Comparison of ENCODE assay signal across 15 mouse cellular contexts in genomic region chr6:103558037-103558893, GRCm38 (mm10). TPM values are rescaled to one million over a fixed set of nuclear protein-coding genes. Genes with fewer than 3 reads are reported as not detected.
DNase-seq lines count a peak whose midpoint lies in the region; ATAC-seq lines count a peak whose summit lies in the region.
"Had no signal": no experiment of that assay in that cellular context is flagged by ENCODE, and none has a peak within 500 bp of the region (broad histone marks: within the 10 kb centered on the region; RNA-seq: fewer than 3 reads in every experiment).

No protein-coding gene starts in this region.

- H3K9me3 ChIP-seq in hindbrain, embryonic 11.5 days (ENCODE audit: control insufficient read depth, low read length), result no peaks in the 10 kb centered on the region
- no peaks in the 10 kb centered on the region for H3K9me3 ChIP-seq in hindbrain, embryonic 10.5 days
- no peaks in the 10 kb centered on the region for H3K9me3 ChIP-seq in forebrain, embryonic 12.5 days
- H3K9me3 ChIP-seq in forebrain, embryonic 15.5 days, result no peaks in the 10 kb centered on the region
- no peaks in the 10 kb centered on the region for H3K9me3 ChIP-seq in midbrain, embryonic 14.5 days (ENCODE audit: control insufficient read depth, low read length)

- peak; percentile 48; the same call in 1 of the 2 replicates for ATAC-seq in hindbrain, embryonic 11.5 days (ENCODE audit: low FRiP score)
- ATAC-seq in forebrain, embryonic 12.5 days (ENCODE audit: low FRiP score), result peak; percentile 57
- peak; percentile 67 for ATAC-seq in forebrain, embryonic 15.5 days (replicated peaks)
- ATAC-seq in midbrain, embryonic 14.5 days (ENCODE audit: low FRiP score, low TSS enrichment), result peak; percentile 48; the same call in 1 of the 2 replicates
- ATAC-seq: CD4-positive, CD25-positive, alpha-beta regulatory T cell, adult 4 months had no signal

- no peak overlapping the region for H3K4me3 ChIP-seq in hindbrain, embryonic 11.5 days (ENCODE audit: low read depth, low read length)
- no peak overlapping the region for H3K4me3 ChIP-seq in hindbrain, embryonic 10.5 days
- no peak overlapping the region for H3K4me3 ChIP-seq in forebrain, embryonic 12.5 days (replicated peaks)
- no peak overlapping the region for H3K4me3 ChIP-seq in forebrain, embryonic 15.5 days
- H3K4me3 ChIP-seq in midbrain, embryonic 14.5 days (replicated peaks; ENCODE audit: low read depth, low read length), result no peak overlapping the region
- H3K4me3 ChIP-seq: gastrocnemius, adult 2 months had no signal

- no peak for DNase-seq in hindbrain, embryonic 11.5 days (ENCODE audit: low spot score)
- no peak for DNase-seq in hindbrain, embryonic 10.5 days (ENCODE audit: low spot score)
- peak; percentile 28 for DNase-seq in midbrain, embryonic 14.5 days
- no peak for DNase-seq in adrenal gland, adult (ENCODE audit: inconsistent age in 2 of 2, low spot score in 1 of 2)
- no peak for DNase-seq in kidney, adult 8-10 months
- DNase-seq in right cerebral cortex, postnatal 4 days, result no peak
- DNase-seq: gastrocnemius, adult 2 months; heart, adult 18-20 months; liver; thymus, postnatal 25 days had no signal

- no peaks in the 10 kb centered on the region for H3K36me3 ChIP-seq in hindbrain, embryonic 11.5 days (ENCODE audit: control insufficient read depth, insufficient read depth, low read length)
- H3K36me3 ChIP-seq in hindbrain, embryonic 10.5 days, result no peaks in the 10 kb centered on the region
- H3K36me3 ChIP-seq in forebrain, embryonic 12.5 days (replicated peaks), result no peaks in the 10 kb centered on the region
- H3K36me3 ChIP-seq in forebrain, embryonic 15.5 days, result no peaks in the 10 kb centered on the region
- no peaks in the 10 kb centered on the region for H3K36me3 ChIP-seq in midbrain, embryonic 14.5 days (ENCODE audit: control insufficient read depth, insufficient read depth, low read length)

- no peaks in the 10 kb centered on the region for H3K27me3 ChIP-seq in hindbrain, embryonic 11.5 days (ENCODE audit: control insufficient read depth, insufficient read depth, low read length)
- H3K27me3 ChIP-seq in hindbrain, embryonic 10.5 days (ENCODE audit: insufficient read depth, poor library complexity, severe bottlenecking), result no peaks in the 10 kb centered on the region
- H3K27me3 ChIP-seq in forebrain, embryonic 12.5 days, result no peaks in the 10 kb centered on the region
- no peaks in the 10 kb centered on the region for H3K27me3 ChIP-seq in forebrain, embryonic 15.5 days
- H3K27me3 ChIP-seq in midbrain, embryonic 14.5 days (ENCODE audit: control insufficient read depth, insufficient read depth, low read length), result no peaks in the 10 kb centered on the region

- WGBS in hindbrain, embryonic 11.5 days, result 54% methylated on average over 5 of the region's 5 CpGs
- WGBS in hindbrain, embryonic 10.5 days, result 57% methylated on average over 5 of the region's 5 CpGs
- WGBS in forebrain, embryonic 12.5 days, result 35% methylated on average over 5 of the region's 5 CpGs
- WGBS in forebrain, embryonic 15.5 days, result 17% methylated on average over 5 of the region's 5 CpGs
- WGBS in midbrain, embryonic 14.5 days, result 35% methylated on average over 5 of the region's 5 CpGs

- H3K9ac ChIP-seq in hindbrain, embryonic 11.5 days (ENCODE audit: low read depth, low read length), result no peak overlapping the region
- H3K9ac ChIP-seq in forebrain, embryonic 12.5 days, result no peak overlapping the region
- no peak overlapping the region for H3K9ac ChIP-seq in forebrain, embryonic 15.5 days (replicated peaks)
- no peak overlapping the region for H3K9ac ChIP-seq in midbrain, embryonic 14.5 days (replicated peaks; ENCODE audit: low read length)

- no peak overlapping the region for H3K27ac ChIP-seq in hindbrain, embryonic 11.5 days (ENCODE audit: low read depth, low read length)
- no peak overlapping the region for H3K27ac ChIP-seq in hindbrain, embryonic 10.5 days
- H3K27ac ChIP-seq in forebrain, embryonic 12.5 days, result peak overlapping the region; percentile 42; the same call in 1 of the 2 replicates
- peak overlapping the region; percentile 81 for H3K27ac ChIP-seq in forebrain, embryonic 15.5 days (replicated peaks)
- H3K27ac ChIP-seq in midbrain, embryonic 14.5 days (replicated peaks; ENCODE audit: low read depth, low read length), result peak overlapping the region; percentile 28; the same call in 1 of the 2 replicates
- H3K27ac ChIP-seq: gastrocnemius, adult 2 months; kidney, postnatal 0 days had no signal

- no peak overlapping the region for H3K4me2 ChIP-seq in hindbrain, embryonic 11.5 days (replicated peaks; ENCODE audit: low read depth, low read length)
- H3K4me2 ChIP-seq in forebrain, embryonic 12.5 days, result no peak overlapping the region
- H3K4me2 ChIP-seq in forebrain, embryonic 15.5 days (replicated peaks), result peak overlapping the region; percentile 23
- no peak overlapping the region for H3K4me2 ChIP-seq in midbrain, embryonic 14.5 days (ENCODE audit: low read length)

- no peaks in the 10 kb centered on the region for H3K4me1 ChIP-seq in hindbrain, embryonic 11.5 days (replicated peaks; ENCODE audit: control insufficient read depth, insufficient read depth, low read length)
- H3K4me1 ChIP-seq in hindbrain, embryonic 10.5 days (replicated peaks), result peaks cover 11% of the 10 kb centered on the region; the same call in 1 of the 2 replicates
- peaks cover 10% of the 10 kb centered on the region for H3K4me1 ChIP-seq in forebrain, embryonic 12.5 days
- peaks cover 24% of the 10 kb centered on the region for H3K4me1 ChIP-seq in forebrain, embryonic 15.5 days
- H3K4me1 ChIP-seq in midbrain, embryonic 14.5 days (ENCODE audit: control insufficient read depth, insufficient read depth, low read length), result peaks cover 27% of the 10 kb centered on the region

RNA-seq across cellular contexts. Expression of gene Chl1, which starts 47.9 kb away (rescaled TPM):
- polyA plus RNA-seq in hindbrain, embryonic 11.5 days (2014; fragmentation: Nextera tagmentation; extraction: Ambion mirVana), result 18.7 and 29.1 TPM in 2 replicates
- 2.3 and 10.8 TPM in 2 replicates for polyA plus RNA-seq in hindbrain, embryonic 10.5 days (2016; fragmentation: Nextera tagmentation; extraction: Ambion mirVana)
- polyA plus RNA-seq in forebrain, embryonic 12.5 days (2016; fragmentation: Nextera tagmentation; extraction: Ambion mirVana), result 20.4 and 22.9 TPM in 2 replicates
- 95.5 and 96.9 TPM in 2 replicates for polyA plus RNA-seq in forebrain, embryonic 15.5 days (2015; fragmentation: Nextera tagmentation; extraction: Ambion mirVana)
- 146 and 152 TPM in 2 replicates for polyA plus RNA-seq in midbrain, embryonic 14.5 days (2014; fragmentation: Nextera tagmentation; extraction: Ambion mirVana)
- polyA plus RNA-seq: heart, postnatal 0 days had no signal

Comparison
In these comparisons a context has a peak if more than half of its experiments do, and no peak if none do; other contexts are left out.
1. H3K27ac ChIP-seq: peak in forebrain, embryonic 12.5 days (single experiment), forebrain, embryonic 15.5 days (single experiment) and midbrain, embryonic 14.5 days (single experiment); none in hindbrain, embryonic 11.5 days (single experiment) and hindbrain, embryonic 10.5 days (single experiment).
2. Peak in every context shown above with its lines, with median percentiles within 50 percentile points of each other: ATAC-seq.